Mouse (Mus musculus): ENCODE results near the gene Coq10a. TPM values are rescaled to one million over a fixed set of nuclear protein-coding genes. Genes with fewer than 3 reads are reported as not detected.

The Coq10a gene
- polyA plus RNA-seq (2015; fragmentation: Nextera tagmentation; extraction: Ambion mirVana), result 12.9 and 13.8 TPM in 2 replicates

- peak within 1 kb of the TSS; percentile 95 for H3K27ac ChIP-seq (replicated peaks)
- no peaks in the 10 kb centered on the region for H3K36me3 ChIP-seq (ENCODE audit: control insufficient read depth, insufficient read depth, low read length)
- H3K9me3 ChIP-seq (ENCODE audit: control insufficient read depth, low read length), result no peaks in the 10 kb centered on the region
- peak within 1 kb of the TSS; percentile 66 for H3K4me3 ChIP-seq (ENCODE audit: low read depth, low read length)
- peak; percentile 95 for ATAC-seq (ENCODE audit: low FRiP score, low TSS enrichment)
- peak; percentile 94 for DNase-seq (ENCODE audit: low spot score)
- peak within 1 kb of the TSS; percentile 62 for H3K4me2 ChIP-seq (replicated peaks; ENCODE audit: low read depth)
- H3K9ac ChIP-seq (ENCODE audit: low read length), result peak within 1 kb of the TSS; percentile 76
- no peaks in the 10 kb centered on the region for H3K4me1 ChIP-seq (replicated peaks; ENCODE audit: control insufficient read depth, insufficient read depth)
- under 1% methylated on average over 64 of the region's 87 CpGs for WGBS
- 0 out of 2 replicates have a peak, but pooled peaks have one; percentile 12 for TF ChIP-seq CTCF (IDR thresholded peaks at IDR 0.05; ENCODE audit: low read depth)
- TF ChIP-seq EP300 (optimal IDR thresholded peaks at IDR 0.05), result no peak
- H3K27me3 ChIP-seq (ENCODE audit: control insufficient read depth, insufficient read depth, low read length), result no peaks in the 10 kb centered on the region
Measured at GRCm38 (mm10) chr10:128368402-128369217, at the start of gene Coq10a. Gene Coq10a, minus strand, starts transcription at chr10:128368997.

GRCm38 (mm10) chr10:128414848-128415247 is 46.1 kb upstream of the Coq10a start:
- WGBS, result 69% methylated on average over 5 of the region's 5 CpGs
- Histone ChIP-seq H3K9me3 (ENCODE audit: control insufficient read depth, low read length) (no peaks in the 10 kb centered on the region), H3K27ac (replicated peaks) (no peak overlapping the region), H3K36me3 (ENCODE audit: control insufficient read depth, insufficient read depth, low read length) (peaks cover 3% of the 10 kb centered on the region; the same call in 1 of the 2 replicates), H3K27me3 (ENCODE audit: control insufficient read depth, insufficient read depth, low read length) (no peaks in the 10 kb centered on the region), H3K4me1 (replicated peaks; ENCODE audit: control insufficient read depth, insufficient read depth) (no peaks in the 10 kb centered on the region; the same call in 1 of the 2 replicates), H3K4me3 (ENCODE audit: low read depth, low read length) (no peak overlapping the region), H3K9ac (ENCODE audit: low read length) (no peak overlapping the region), H3K4me2 (replicated peaks; ENCODE audit: low read depth) (no peak overlapping the region)
- no peak for DNase-seq (ENCODE audit: low spot score)
- TF ChIP-seq CTCF (IDR thresholded peaks at IDR 0.05; ENCODE audit: low read depth), result no peak
- TF ChIP-seq EP300 (optimal IDR thresholded peaks at IDR 0.05), result no peak
- no peak for ATAC-seq (ENCODE audit: low FRiP score, low TSS enrichment)

GRCm38 (mm10) chr10:128413076-128413475 is 44.3 kb upstream of the Coq10a start:
- DNase-seq (ENCODE audit: low spot score) (no peak), ATAC-seq (ENCODE audit: low FRiP score, low TSS enrichment) (no peak)
- H3K9ac ChIP-seq (ENCODE audit: low read length), result no peak overlapping the region
- H3K27ac ChIP-seq (replicated peaks), result no peak overlapping the region
- peak overlapping the region; percentile 87; the same call in 1 of the 2 replicates for H3K4me2 ChIP-seq (replicated peaks; ENCODE audit: low read depth)
- TF ChIP-seq CTCF (IDR thresholded peaks at IDR 0.05; ENCODE audit: low read depth), result no peak
- TF ChIP-seq EP300 (optimal IDR thresholded peaks at IDR 0.05), result no peak
- no peak overlapping the region for H3K4me3 ChIP-seq (ENCODE audit: low read depth, low read length)
- H3K4me1 ChIP-seq (replicated peaks; ENCODE audit: control insufficient read depth, insufficient read depth), result no peaks in the 10 kb centered on the region; the same call in 1 of the 2 replicates
- no peaks in the 10 kb centered on the region for H3K27me3 ChIP-seq (ENCODE audit: control insufficient read depth, insufficient read depth, low read length)
- no peaks in the 10 kb centered on the region for H3K9me3 ChIP-seq (ENCODE audit: control insufficient read depth, low read length)
- 67% methylated on average over 1 of the region's 1 CpGs for WGBS
- H3K36me3 ChIP-seq (ENCODE audit: control insufficient read depth, insufficient read depth, low read length), result peaks cover 3% of the 10 kb centered on the region; the same call in 1 of the 2 replicates

DNA sequence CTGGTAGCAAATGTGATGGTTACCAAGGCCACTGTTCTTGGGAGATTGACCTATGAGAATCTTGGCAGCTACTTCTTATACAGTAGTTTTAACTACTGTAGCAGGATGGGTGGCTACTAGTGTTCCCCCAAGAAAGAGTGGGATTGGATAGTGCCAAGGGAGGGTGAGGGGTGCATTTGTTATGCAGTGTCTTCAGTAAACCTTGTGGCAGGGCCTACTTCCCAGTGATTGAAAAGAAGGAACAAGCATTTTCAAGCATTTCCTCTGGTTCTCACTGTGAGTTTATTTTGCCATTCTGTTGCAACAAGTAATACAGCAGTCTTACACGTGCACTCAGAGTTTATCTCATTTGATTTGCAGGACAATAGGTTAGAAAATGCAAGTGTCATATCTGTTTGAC is 43.8 kb upstream of the Coq10a start:
- H3K9me3 ChIP-seq (ENCODE audit: control insufficient read depth, low read length), result no peaks in the 10 kb centered on the region
- peak overlapping the region; percentile 87 for H3K4me2 ChIP-seq (replicated peaks; ENCODE audit: low read depth)
- no peak for ATAC-seq (ENCODE audit: low FRiP score, low TSS enrichment)
- H3K9ac ChIP-seq (ENCODE audit: low read length), result no peak overlapping the region
- no peak for DNase-seq (ENCODE audit: low spot score)
- H3K4me1 ChIP-seq (replicated peaks; ENCODE audit: control insufficient read depth, insufficient read depth), result no peaks in the 10 kb centered on the region; the same call in 1 of the 2 replicates
- H3K4me3 ChIP-seq (ENCODE audit: low read depth, low read length), result peak overlapping the region; percentile 93
- H3K27ac ChIP-seq (replicated peaks), result no peak overlapping the region
- H3K27me3 ChIP-seq (ENCODE audit: control insufficient read depth, insufficient read depth, low read length), result no peaks in the 10 kb centered on the region
- peaks cover 3% of the 10 kb centered on the region; the same call in 1 of the 2 replicates for H3K36me3 ChIP-seq (ENCODE audit: control insufficient read depth, insufficient read depth, low read length)
- WGBS, result 17% methylated on average over 1 of the region's 1 CpGs
- TF ChIP-seq EP300 (optimal IDR thresholded peaks at IDR 0.05) (no peak), CTCF (IDR thresholded peaks at IDR 0.05; ENCODE audit: low read depth) (no peak)

DNA sequence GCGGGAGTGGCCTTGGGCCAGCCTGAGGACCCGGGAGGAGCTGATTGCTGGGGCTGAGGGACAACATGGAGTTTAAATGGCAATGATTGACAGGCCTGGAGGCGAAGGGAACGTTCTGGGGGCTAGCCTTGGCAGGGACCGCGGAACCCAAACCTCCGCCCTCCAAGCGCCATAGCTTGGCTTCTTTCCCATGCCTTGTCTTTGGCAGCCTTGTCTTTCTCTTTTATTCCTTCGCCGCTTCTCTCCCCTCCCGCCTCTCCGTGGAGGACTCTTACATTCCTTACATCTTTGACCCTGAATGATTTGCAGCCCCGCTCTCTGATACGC is 43.2 kb upstream of the Coq10a start:
- ATAC-seq (ENCODE audit: low FRiP score, low TSS enrichment), result no peak

More for the DNA sequence above, 43.2 kb upstream of the Coq10a start:
- WGBS, result under 1% methylated on average over 14 of the region's 14 CpGs
- Histone ChIP-seq H3K4me2 (replicated peaks; ENCODE audit: low read depth) (peak overlapping the region; percentile 87), H3K27ac (replicated peaks) (peak overlapping the region; percentile 96), H3K27me3 (ENCODE audit: control insufficient read depth, insufficient read depth, low read length) (no peaks in the 10 kb centered on the region), H3K4me1 (replicated peaks; ENCODE audit: control insufficient read depth, insufficient read depth) (no peaks in the 10 kb centered on the region; the same call in 1 of the 2 replicates), H3K9ac (ENCODE audit: low read length) (peak overlapping the region; percentile 83), H3K4me3 (ENCODE audit: low read depth, low read length) (peak overlapping the region; percentile 93), H3K9me3 (ENCODE audit: control insufficient read depth, low read length) (no peaks in the 10 kb centered on the region), H3K36me3 (ENCODE audit: control insufficient read depth, insufficient read depth, low read length) (peaks cover 3% of the 10 kb centered on the region; the same call in 1 of the 2 replicates)
- no peak for DNase-seq (ENCODE audit: low spot score)
- TF ChIP-seq CTCF (IDR thresholded peaks at IDR 0.05; ENCODE audit: low read depth), result no peak
- TF ChIP-seq EP300 (optimal IDR thresholded peaks at IDR 0.05), result no peak
